Mouse (Mus musculus) hindbrain, embryonic 16.5 days (tissue): Measurements from ENCODE around the gene Dap3. TPM values are rescaled to one million over a fixed set of nuclear protein-coding genes. Genes with fewer than 3 reads are reported as not detected.
"Not testable (repeated sequence)": the region's sequence is repeated elsewhere in the genome, so short reads cannot be mapped to it uniquely, and the experiment has no call there.

ENCODE experiments used
- ATAC-seq: fragments of 200-750 bp; cut with Nextera tagmentation; 2 replicates; pipeline ENCODE4 v1.8.0; 2017; ENCODE audit warnings: moderate TSS enrichment, moderate library complexity
- H3K27ac ChIP-seq: fragments of 300-500 bp; sonication (generic); 2 replicates; pipeline ENCODE4 v1.5.1; 2014; ENCODE audit warnings: low read depth, mild to moderate bottlenecking, control low read depth, low read length, moderate library complexity
- H3K27me3 ChIP-seq: fragments of 300-500 bp; sonication (generic); replicated peaks from 2 replicates; pipeline ENCODE4 v1.6.1; 2014; ENCODE audit warnings: low read length; ENCODE audit not compliant: control insufficient read depth, insufficient read depth
- H3K36me3 ChIP-seq: fragments of 300-500 bp; sonication (generic); 2 replicates; pipeline ENCODE4 v1.6.1; 2014; ENCODE audit warnings: mild to moderate bottlenecking, low read length, moderate library complexity, mixed read lengths; ENCODE audit not compliant: control insufficient read depth, insufficient read depth
- H3K4me1 ChIP-seq: fragments of 300-500 bp; sonication (generic); 2 replicates; pipeline ENCODE4 v1.6.1; 2014; ENCODE audit warnings: low read depth, low read length; ENCODE audit not compliant: control insufficient read depth, insufficient read depth
- H3K4me2 ChIP-seq: fragments of 300-500 bp; sonication (generic); 2 replicates; pipeline ENCODE4 v1.6.1; 2014; ENCODE audit warnings: mild to moderate bottlenecking, low read length, control low read depth, moderate library complexity
- H3K4me3 ChIP-seq: fragments of 300-500 bp; sonication (generic); 2 replicates; pipeline ENCODE4 v1.5.1; 2014; ENCODE audit warnings: mild to moderate bottlenecking, low read length, control low read depth, moderate library complexity
- H3K9ac ChIP-seq: fragments of 300-500 bp; sonication (generic); 2 replicates; pipeline ENCODE4 v1.6.1; 2014; ENCODE audit warnings: low read depth, mild to moderate bottlenecking, control low read depth, low read length, moderate library complexity
- H3K9me3 ChIP-seq: fragments of 300-500 bp; sonication (generic); 2 replicates; pipeline ENCODE4 v1.6.1; 2014; ENCODE audit warnings: mild to moderate bottlenecking, low read length, moderate library complexity; ENCODE audit not compliant: control insufficient read depth
- WGBS: fragments of 180-500 bp; shearing (Covaris S2); extraction: QIAGEN DNeasy Blood & Tissue Kit; methylation state at CpG from one replicate; pipeline ENCODE4 v1.1.7; 2014; 5-methylcytosine and 5-hydroxymethylcytosine counted together
- polyA plus RNA-seq: library from polyadenylated mRNA; unstranded; fragments of >200 nt; fragmentation: Nextera tagmentation; extraction: Ambion mirVana; gene quantifications from 2 replicates; pipeline ENCODE4 v1.2.1, GENCODE M21; 2015

Gene Dap3
- polyA plus RNA-seq = 127 and 130 TPM in 2 replicates

DNA sequence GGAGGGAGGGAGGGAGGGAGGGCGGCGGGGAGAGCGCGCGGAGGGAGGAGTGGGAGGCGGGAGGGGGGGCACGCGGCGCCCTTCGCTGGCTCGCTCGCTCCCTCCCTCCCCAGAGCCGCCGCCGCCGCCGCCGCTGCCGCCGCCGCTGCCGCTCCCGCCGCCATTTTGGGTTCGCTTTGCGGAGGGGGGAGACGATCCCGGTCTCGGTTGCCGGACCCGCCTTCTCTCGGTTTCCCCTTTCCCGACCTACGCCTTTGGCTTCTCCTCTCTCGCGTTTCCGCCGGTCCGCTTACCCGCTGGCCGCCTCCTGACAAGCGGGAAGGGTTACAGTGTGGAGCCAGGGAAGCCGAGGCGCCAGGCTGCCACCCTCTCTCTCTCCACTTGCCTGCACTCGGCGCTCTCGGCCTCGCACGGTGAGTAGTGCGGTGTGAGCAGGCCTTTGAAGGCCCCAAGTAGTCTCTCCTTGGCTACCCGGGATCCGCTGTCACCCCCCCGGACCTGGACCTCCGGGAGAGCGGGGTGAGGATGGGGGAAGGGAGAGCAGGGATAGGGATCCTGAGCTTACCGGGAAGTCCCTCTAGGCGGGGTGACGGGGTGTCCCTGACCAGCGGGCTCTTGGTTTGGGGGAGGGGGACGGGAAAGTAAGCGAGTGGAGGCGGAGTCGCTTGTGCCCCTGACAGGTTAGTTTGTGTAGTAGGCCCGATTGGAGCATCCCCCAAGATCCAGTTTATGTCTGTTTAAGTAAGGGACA, at the start of gene Dap3, which contains the start of gene Ash1l:
Gene Dap3, minus strand, starts transcription at position 606 of the 751 bp plus-strand sequence.
Gene Ash1l, plus strand, starts transcription at position 47 of the 751 bp plus-strand sequence.
- Histone ChIP-seq H3K9ac (peak within 1 kb of the TSS; percentile 94), H3K36me3 (no peaks in the 10 kb centered on the region), H3K4me3 (peak within 1 kb of the TSS; percentile 82), H3K4me1 (peaks cover 24% of the 10 kb centered on the region), H3K4me2 (peak within 1 kb of the TSS; percentile 80), H3K9me3 (no peaks in the 10 kb centered on the region), H3K27me3 (no peaks in the 10 kb centered on the region), H3K27ac (peak within 1 kb of the TSS; percentile 99)
- under 1% methylated on average over 39 of the region's 64 CpGs for WGBS
- ATAC-seq = peak; percentile 80

- Histone ChIP-seq H3K27ac (no peak overlapping the region), H3K27me3 (no peaks in the 10 kb centered on the region), H3K36me3 (no peaks in the 10 kb centered on the region), H3K9me3 (no peaks in the 10 kb centered on the region), H3K4me2 (no peak overlapping the region), H3K9ac (no peak overlapping the region), H3K4me3 (no peak overlapping the region), H3K4me1 (no peaks in the 10 kb centered on the region)
- 86% methylated on average over 2 of the region's 2 CpGs for WGBS
- no peak for ATAC-seq
Measured at GRCm38 (mm10) chr3:88992793-88993192, 41.8 kb upstream of the Dap3 start.

- 20% methylated on average over 4 of the region's 4 CpGs for WGBS
- H3K36me3 ChIP-seq = peaks cover 16% of the 10 kb centered on the region
Measured at GRCm38 (mm10) chr3:88983921-88984381, 33.0 kb upstream of the Dap3 start.

GRCm38 (mm10) chr3:88981206-88982010, 30.4 kb upstream of the Dap3 start:
- WGBS = 65% methylated on average over 8 of the region's 8 CpGs
- no peaks in the 10 kb centered on the region for H3K9me3 ChIP-seq
- no peak overlapping the region for H3K4me2 ChIP-seq
- H3K36me3 ChIP-seq = peaks cover 16% of the 10 kb centered on the region
- no peak overlapping the region for H3K9ac ChIP-seq
- ATAC-seq = peak; percentile 72
- H3K27ac ChIP-seq = peak overlapping the region; percentile 51; the same call in 1 of the 2 replicates
- no peak overlapping the region for H3K4me3 ChIP-seq
- no peaks in the 10 kb centered on the region for H3K27me3 ChIP-seq
- no peaks in the 10 kb centered on the region for H3K4me1 ChIP-seq

More at GRCm38 (mm10) chr3:88983921-88984381, 33.0 kb upstream of the Dap3 start:
- Histone ChIP-seq H3K9me3 (no peaks in the 10 kb centered on the region), H3K4me1 (no peaks in the 10 kb centered on the region), H3K4me2 (no peak overlapping the region), H3K9ac (no peak overlapping the region), H3K27me3 (no peaks in the 10 kb centered on the region), H3K4me3 (no peak overlapping the region), H3K27ac (peak overlapping the region; percentile 66; the same call in 1 of the 2 replicates)
- peak; percentile 82 for ATAC-seq

DNA sequence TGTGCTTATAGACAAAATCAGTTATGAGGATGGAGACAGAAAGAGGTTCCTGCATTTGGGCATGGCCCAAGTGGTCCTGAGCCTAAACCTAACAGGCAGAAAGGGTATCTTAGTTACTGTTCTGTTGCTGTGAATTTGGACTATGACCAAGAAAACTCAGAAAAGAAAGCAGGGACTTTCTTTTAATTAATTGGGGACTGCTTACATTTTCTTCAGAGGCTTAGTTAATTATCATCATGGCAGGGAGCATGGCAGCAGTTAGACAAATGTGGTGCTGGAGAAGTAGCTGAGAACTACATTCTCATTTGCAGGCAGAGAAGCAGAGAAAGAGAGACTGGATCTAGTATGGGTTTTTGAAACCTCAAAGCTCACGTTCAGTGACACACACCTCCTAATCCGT, 24.0 kb upstream of the Dap3 start:
- H3K36me3 ChIP-seq = no peaks in the 10 kb centered on the region
- no peak for ATAC-seq
- 62% methylated on average over 2 of the region's 2 CpGs for WGBS
- H3K9ac ChIP-seq = no peak overlapping the region
- no peak overlapping the region; the same call in 1 of the 2 replicates for H3K27ac ChIP-seq
- H3K4me2 ChIP-seq = no peak overlapping the region
- H3K4me3 ChIP-seq = no peak overlapping the region
- no peaks in the 10 kb centered on the region for H3K27me3 ChIP-seq
- no peaks in the 10 kb centered on the region for H3K9me3 ChIP-seq
- H3K4me1 ChIP-seq = peaks cover 4% of the 10 kb centered on the region; the same call in 1 of the 2 replicates

DNA sequence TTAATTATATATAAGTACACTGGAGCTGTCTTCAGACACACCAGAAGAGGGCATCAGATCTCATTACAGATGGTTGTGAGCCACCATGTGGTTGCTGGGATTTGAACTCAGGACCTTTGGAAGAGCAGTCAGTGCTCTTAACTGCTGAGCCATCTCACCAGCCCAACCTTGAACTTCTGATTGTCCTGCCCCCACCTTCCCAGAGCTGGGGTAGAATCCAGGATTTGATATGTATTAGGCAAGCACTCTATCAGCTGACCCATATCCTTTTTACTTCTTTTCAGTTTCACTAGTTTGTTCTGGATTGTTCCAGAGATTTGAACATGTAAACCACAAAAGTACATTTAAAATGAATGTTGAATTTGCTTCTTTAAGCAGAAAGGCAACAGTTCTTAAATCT, 12.2 kb upstream of the Dap3 start:
- H3K27ac ChIP-seq, H3K4me1 ChIP-seq, H3K9ac ChIP-seq, ATAC-seq, H3K9me3 ChIP-seq, H3K27me3 ChIP-seq, H3K36me3 ChIP-seq, H3K4me3 ChIP-seq, H3K4me2 ChIP-seq: not testable (repeated sequence)

DNA sequence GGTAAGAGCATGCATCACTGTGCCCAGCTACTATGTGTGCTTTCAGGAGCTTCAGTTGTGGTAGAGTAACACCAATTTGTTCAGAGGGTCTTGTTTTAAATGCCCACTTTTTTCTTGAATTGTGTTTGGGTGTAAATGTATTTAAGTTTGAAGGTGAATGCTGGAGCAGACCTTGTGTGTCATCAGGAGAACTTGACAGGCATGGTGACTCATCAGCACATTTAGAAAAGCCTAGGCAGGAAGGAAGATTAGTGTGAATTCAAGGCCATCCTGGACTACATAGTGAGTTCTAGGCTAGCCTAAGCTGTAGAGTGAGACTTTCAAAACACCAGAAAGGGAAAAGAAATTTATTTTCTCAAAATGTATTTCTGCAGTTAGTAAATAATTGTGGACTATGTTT, 2.8 kb upstream of the Dap3 start:
- H3K27ac ChIP-seq = no peak overlapping the region
- no peak overlapping the region for H3K4me3 ChIP-seq
- H3K4me2 ChIP-seq = no peak overlapping the region
- H3K9ac ChIP-seq = no peak overlapping the region
- H3K27me3 ChIP-seq = no peaks in the 10 kb centered on the region
- no peaks in the 10 kb centered on the region for H3K36me3 ChIP-seq
- no peak for ATAC-seq
- H3K4me1 ChIP-seq = peaks cover 18% of the 10 kb centered on the region
- H3K9me3 ChIP-seq = no peaks in the 10 kb centered on the region

DNA sequence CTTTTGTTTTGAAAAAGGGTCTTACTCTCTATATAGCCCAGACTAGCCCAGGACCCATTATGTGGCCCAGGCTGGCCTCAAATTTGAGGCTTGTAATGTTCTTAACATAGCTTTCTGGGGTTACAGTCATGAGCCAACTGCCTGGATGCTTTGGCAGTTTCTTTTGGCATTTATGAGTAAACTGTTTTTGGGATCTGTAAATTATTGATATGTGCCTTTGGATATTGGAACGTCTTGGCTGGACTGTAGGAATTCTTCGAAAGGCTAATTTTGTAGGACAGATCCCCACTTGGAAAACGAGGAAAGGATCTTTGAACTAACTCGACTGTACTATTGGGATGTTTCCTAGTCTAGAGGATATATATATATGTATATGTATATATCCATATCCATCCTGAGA, 2.3 kb upstream of the Dap3 start:
- Histone ChIP-seq H3K27ac (no peak overlapping the region), H3K4me2 (no peak overlapping the region), H3K27me3 (no peaks in the 10 kb centered on the region), H3K9me3 (no peaks in the 10 kb centered on the region), H3K4me1 (peaks cover 23% of the 10 kb centered on the region), H3K9ac (no peak overlapping the region), H3K4me3 (no peak overlapping the region), H3K36me3 (no peaks in the 10 kb centered on the region)
- ATAC-seq = no peak
- 89% methylated on average over 4 of the region's 4 CpGs for WGBS

GRCm38 (mm10) chr3:88951327-88951800, 383 bp upstream of the Dap3 start:
- Histone ChIP-seq H3K36me3 (no peaks in the 10 kb centered on the region), H3K4me3 (peak overlapping the region; percentile 82), H3K9me3 (no peaks in the 10 kb centered on the region), H3K27me3 (no peaks in the 10 kb centered on the region), H3K4me2 (peak overlapping the region; percentile 78), H3K27ac (peak overlapping the region; percentile 99), H3K4me1 (peaks cover 24% of the 10 kb centered on the region), H3K9ac (peak overlapping the region; percentile 94)
- WGBS = 0% methylated on average over 5 of the region's 5 CpGs
- no peak for ATAC-seq
